Mouse (Mus musculus) cerebellum, adult 2 months (tissue): ENCODE data around the gene Tbc1d20. TPM values are rescaled to one million over a fixed set of nuclear protein-coding genes. Genes with fewer than 3 reads are reported as not detected.

Experiments used
- DNase-seq, 2 experiments: peaks; one replicate each; pipeline ENCODE4 v3.0.0; 2021
- H3K27ac ChIP-seq: fragments of 200-500 bp; 2 replicates; pipeline ENCODE4 v1.5.1; 2012; ENCODE audit warnings: low read length, control low read depth, inconsistent platforms; ENCODE audit not compliant: insufficient read depth
- H3K27me3 ChIP-seq: fragments of 200-500 bp; 2 replicates; pipeline ENCODE4 v1.6.1; 2012; ENCODE audit warnings: inconsistent platforms, mild to moderate bottlenecking, low read length, moderate library complexity; ENCODE audit not compliant: control insufficient read depth, insufficient read depth
- H3K4me1 ChIP-seq: fragments of 200-500 bp; 2 replicates; pipeline ENCODE4 v1.6.1; 2011; ENCODE audit warnings: low read length; ENCODE audit not compliant: control insufficient read depth, insufficient read depth
- H3K4me3 ChIP-seq: fragments of 200-500 bp; replicated peaks from 2 replicates; pipeline ENCODE3; 2011; ENCODE audit warnings: mild to moderate bottlenecking, low read depth, low read length, control low read depth; ENCODE audit not compliant: insufficient read depth
- CTCF ChIP-seq: fragments of 200-500 bp; IDR thresholded peaks from 2 replicates; pipeline ENCODE4 v1.5.1; 2011; ENCODE audit warnings: low read depth, mild to moderate bottlenecking, control low read depth, low read length, moderate library complexity, borderline replicate concordance; ENCODE audit not compliant: insufficient read depth
- POLR2A ChIP-seq: fragments of 200-500 bp; IDR thresholded peaks from 2 replicates; pipeline ENCODE4 v1.6.1; 2011; ENCODE audit warnings: low read length, control low read depth, borderline replicate concordance; ENCODE audit not compliant: insufficient read depth
- WGBS: fragments of 180-500 bp; shearing (Covaris S2); methylation state at CpG from one replicate; pipeline ENCODE4 v1.1.7; 2018; 5-methylcytosine and 5-hydroxymethylcytosine counted together
- polyA plus RNA-seq: library from polyadenylated mRNA; depleted of rRNA; stranded (reverse); fragments of >200 nt; gene quantifications from 2 replicates; pipeline ENCODE4 v1.2.3, GENCODE M21; 2012

Gene Tbc1d20
- polyA plus RNA-seq, 1 experiment, result 40.9 TPM

DNA sequence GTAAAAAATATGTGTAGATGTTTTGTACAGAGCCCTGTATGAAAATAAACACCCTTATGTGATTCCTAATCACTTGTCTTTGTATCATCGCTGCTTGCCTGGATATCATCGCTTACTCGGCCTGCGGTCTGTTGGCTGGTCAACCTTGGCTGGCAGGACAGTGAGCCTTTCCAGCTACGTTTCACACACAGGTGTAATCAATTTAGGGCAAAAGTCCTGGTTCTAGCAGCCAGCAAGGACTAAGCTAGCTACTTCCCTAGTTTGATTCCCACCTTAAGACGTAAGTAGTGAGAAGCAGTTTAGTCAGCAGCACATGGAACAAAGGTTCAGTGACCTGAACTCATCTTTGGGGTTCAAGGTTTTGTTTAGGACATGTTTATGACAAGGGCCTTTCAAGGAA lies 20.3 kb downstream of the Tbc1d20 start:
- no peaks in the 10 kb centered on the region for H3K27me3 ChIP-seq
- no peak for DNase-seq
- WGBS, result 69% methylated on average over 6 of the region's 6 CpGs
- H3K4me3 ChIP-seq, result no peak overlapping the region
- H3K4me1 ChIP-seq, result peaks cover 3% of the 10 kb centered on the region; the same call in 1 of the 2 replicates
- no peak overlapping the region for H3K27ac ChIP-seq
- no peak for TF ChIP-seq POLR2A
- no peak for TF ChIP-seq CTCF

GRCm38 (mm10) chr2:152317054-152317453 lies 23.4 kb downstream of the Tbc1d20 start:
- no peaks in the 10 kb centered on the region for H3K27me3 ChIP-seq
- no peak for TF ChIP-seq POLR2A
- no peak for TF ChIP-seq CTCF
- WGBS, result 61% methylated on average over 6 of the region's 6 CpGs
- no peak overlapping the region for H3K4me3 ChIP-seq
- peaks cover 3% of the 10 kb centered on the region; the same call in 1 of the 2 replicates for H3K4me1 ChIP-seq
- H3K27ac ChIP-seq, result no peak overlapping the region
- no peak for DNase-seq

DNA sequence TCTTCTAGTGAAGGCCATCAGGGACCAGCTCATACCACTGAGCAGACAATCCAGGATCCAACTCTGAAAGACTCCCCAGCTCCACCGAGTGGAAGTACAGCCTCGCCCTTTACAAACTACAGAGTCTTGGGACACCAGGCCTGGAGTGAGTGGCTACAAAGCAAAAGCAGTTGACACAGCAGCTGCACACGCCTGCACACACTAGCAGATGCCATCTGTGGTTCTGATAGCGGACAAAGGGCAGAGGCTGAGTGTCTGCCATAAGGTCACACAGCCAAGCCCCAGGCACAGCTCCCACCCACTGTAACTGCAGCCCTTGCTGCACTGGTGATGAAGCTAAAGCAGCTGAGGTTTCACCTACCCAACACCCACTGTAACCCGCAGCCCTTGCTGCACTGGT lies 27.9 kb downstream of the Tbc1d20 start:
- Histone ChIP-seq H3K27me3 (no peaks in the 10 kb centered on the region), H3K4me3 (no peak overlapping the region), H3K4me1 (peaks cover 16% of the 10 kb centered on the region), H3K27ac (no peak overlapping the region)
- DNase-seq, result no peak
- 87% methylated on average over 5 of the region's 5 CpGs for WGBS
- TF ChIP-seq CTCF (no peak), POLR2A (no peak)

DNA sequence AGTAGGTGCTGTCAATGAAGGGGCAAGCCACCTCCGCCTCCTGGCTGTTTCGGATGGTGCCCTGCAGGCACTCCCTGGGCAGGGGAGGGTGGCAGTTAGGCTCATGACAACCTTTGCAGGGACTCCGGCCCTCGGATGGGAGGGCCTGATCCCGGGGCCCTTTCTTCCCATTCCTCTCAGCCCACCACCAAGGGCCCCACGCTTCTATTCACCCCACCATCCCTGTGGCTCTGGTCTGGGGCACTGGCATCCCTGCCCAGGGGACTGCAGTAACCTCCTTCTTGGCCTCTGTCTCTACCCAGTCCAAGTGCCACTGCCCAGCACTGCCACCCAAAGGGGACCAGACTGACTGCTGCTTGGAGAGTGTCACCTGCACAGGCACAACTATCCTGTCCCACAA lies 28.6 kb downstream of the Tbc1d20 start:
- WGBS, result 94% methylated on average over 6 of the region's 6 CpGs
- H3K4me1 ChIP-seq, result peaks cover 16% of the 10 kb centered on the region

GRCm38 (mm10) chr2:152323971-152324370 lies 30.3 kb downstream of the Tbc1d20 start:
- peak; percentile 74 to 82 for DNase-seq
- Histone ChIP-seq H3K4me1 (peaks cover 16% of the 10 kb centered on the region), H3K27ac (peak overlapping the region; percentile 27), H3K27me3 (no peaks in the 10 kb centered on the region), H3K4me3 (no peak overlapping the region)
- TF ChIP-seq POLR2A (no peak), CTCF (no peak)
- WGBS, result 30% methylated on average over 14 of the region's 14 CpGs

More for the DNA sequence above, 28.6 kb downstream of the Tbc1d20 start:
- DNase-seq, result no peak
- Histone ChIP-seq H3K27me3 (no peaks in the 10 kb centered on the region), H3K4me3 (no peak overlapping the region), H3K27ac (no peak overlapping the region)
- TF ChIP-seq POLR2A, result no peak
- no peak for TF ChIP-seq CTCF

- WGBS, result 76% methylated on average over 3 of the region's 3 CpGs
- Histone ChIP-seq H3K4me3 (no peak overlapping the region), H3K27ac (no peak overlapping the region), H3K4me1 (peaks cover 16% of the 10 kb centered on the region), H3K27me3 (no peaks in the 10 kb centered on the region)
- DNase-seq, result no peak
- TF ChIP-seq CTCF (no peak), POLR2A (no peak)
Measured at GRCm38 (mm10) chr2:152324842-152325241, 31.2 kb downstream of the Tbc1d20 start.

DNA sequence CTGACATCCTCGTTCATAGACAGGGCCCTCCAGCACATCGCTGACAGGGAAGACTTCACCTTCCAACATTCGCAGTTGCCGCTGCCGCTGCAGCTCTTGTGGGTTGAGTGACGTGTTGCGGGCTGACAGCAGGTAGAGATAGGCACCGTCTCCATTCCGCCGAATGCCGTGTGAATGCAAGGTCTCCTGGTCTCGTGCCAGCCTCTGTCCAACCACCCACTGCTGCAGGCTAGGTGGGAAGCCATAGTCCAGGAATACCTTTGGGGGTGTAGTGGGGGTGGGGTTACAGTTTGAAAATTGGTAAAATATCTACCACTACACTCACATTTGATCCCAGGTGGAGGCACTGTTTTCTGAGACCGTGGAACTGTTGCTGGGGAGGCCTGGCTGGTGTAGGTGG lies 32.5 kb downstream of the Tbc1d20 start:
- H3K4me1 ChIP-seq, result peaks cover 19% of the 10 kb centered on the region
- H3K27ac ChIP-seq, result no peak overlapping the region
- 81% methylated on average over 13 of the region's 13 CpGs for WGBS
- no peaks in the 10 kb centered on the region for H3K27me3 ChIP-seq
- no peak overlapping the region for H3K4me3 ChIP-seq
- TF ChIP-seq CTCF, result no peak
- TF ChIP-seq POLR2A, result no peak
- no peak for DNase-seq

DNA sequence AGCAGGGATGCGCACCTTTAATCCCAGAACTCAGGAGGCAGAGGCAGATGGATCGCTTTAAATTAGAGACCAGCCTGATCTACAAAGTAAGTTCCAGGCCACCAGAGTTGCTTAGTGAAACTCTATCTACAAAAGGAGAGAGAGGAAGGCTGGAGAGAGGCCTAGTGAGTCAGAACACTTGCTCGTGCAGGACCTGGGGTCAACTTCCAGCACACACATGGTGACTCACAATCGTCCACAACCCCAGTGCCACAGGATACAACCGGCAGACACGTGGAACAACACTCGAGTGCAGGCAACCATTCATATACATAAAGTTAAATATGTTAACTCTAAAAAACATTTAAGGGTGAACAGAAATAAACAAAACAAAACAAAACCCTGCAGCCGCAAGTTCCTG lies 33.0 kb downstream of the Tbc1d20 start:
- Histone ChIP-seq H3K4me1 (peaks cover 19% of the 10 kb centered on the region), H3K27me3 (no peaks in the 10 kb centered on the region), H3K4me3 (no peak overlapping the region), H3K27ac (no peak overlapping the region)
- 89% methylated on average over 8 of the region's 8 CpGs for WGBS
- TF ChIP-seq POLR2A (no peak), CTCF (no peak)
- no peak for DNase-seq
